In genomic region chr9:113340838-113341237, GRCm38 (mm10) we compare ENCODE assay signal across 10 mouse cellular contexts.
DNase-seq lines count a peak whose midpoint lies in the region.
"Had no signal": no experiment of that assay in that cellular context is flagged by ENCODE, and none has a peak within 500 bp of the region (broad histone marks: within the 10 kb centered on the region; RNA-seq: fewer than 3 reads in every experiment).

No protein-coding gene starts in this region.

- peak; percentile 2 for DNase-seq in adrenal gland, adult 2 months
- no peak for DNase-seq in adrenal gland, postnatal 25 days
- peak; percentile 2 for DNase-seq in kidney, adult 11 months
- DNase-seq in kidney, postnatal 25 days, result no peak
- peak; percentile 3 for DNase-seq in urinary bladder, postnatal 25 days (ENCODE audit: low spot score)
- no peak for DNase-seq in urinary bladder, postnatal 4 days (ENCODE audit: low spot score in 2 of 2)
- peak; percentile 74 for DNase-seq in telencephalon, adult 2 months (ENCODE audit: low read depth, low spot score)
- DNase-seq in adipocyte (ENCODE audit: low spot score), result no peak
- DNase-seq: lung, postnatal 10 days; thymus, adult 2 months had no signal

Comparison
In these comparisons a context has a peak if more than half of its experiments do, and no peak if none do; other contexts are left out.
1. DNase-seq: peak in adrenal gland, adult 2 months (single experiment), kidney, adult 11 months (single experiment), urinary bladder, postnatal 25 days (single experiment) and telencephalon, adult 2 months (single experiment); none in adrenal gland, postnatal 25 days (single experiment), kidney, postnatal 25 days (0 of 2), urinary bladder, postnatal 4 days (0 of 2) and adipocyte (single experiment).